Mouse (Mus musculus) lung, postnatal 36 days (tissue): ENCODE data around the gene Serpina11.
"Not testable (repeated sequence)": the region's sequence is repeated elsewhere in the genome, so short reads cannot be mapped to it uniquely, and the experiment has no call there.

Experiments used
- DNase-seq: peaks from one replicate; pipeline ENCODE4 v3.0.0; 2022; ENCODE audit warnings: mixed read lengths

Gene Serpina11

DNA sequence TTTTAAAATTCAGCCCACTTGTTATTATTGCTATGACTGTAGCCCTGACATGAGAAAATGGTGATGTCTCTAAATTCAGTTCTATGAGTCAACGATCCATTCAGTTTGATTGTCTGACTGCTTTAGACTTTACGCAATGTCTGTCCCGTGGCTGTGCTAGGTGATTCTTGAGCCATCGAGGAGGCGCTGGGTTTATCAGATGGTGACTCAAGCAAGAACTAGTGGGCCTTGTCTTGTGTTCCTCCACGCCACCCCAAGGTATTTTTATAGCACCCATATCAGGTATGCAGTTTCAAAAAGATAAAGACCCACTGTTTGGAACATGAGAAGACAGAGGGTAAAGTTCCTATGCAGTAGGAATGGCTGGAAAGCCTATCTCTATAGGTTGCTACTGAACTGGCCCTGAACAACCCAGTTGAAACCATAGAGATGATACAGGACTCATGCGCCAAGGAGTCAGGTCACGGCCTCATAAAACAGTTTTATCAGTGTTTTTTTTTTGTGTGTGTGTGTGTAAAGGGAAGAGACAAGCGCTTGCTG, 20.1 kb downstream of the Serpina11 start:
- no peak for DNase-seq

DNA sequence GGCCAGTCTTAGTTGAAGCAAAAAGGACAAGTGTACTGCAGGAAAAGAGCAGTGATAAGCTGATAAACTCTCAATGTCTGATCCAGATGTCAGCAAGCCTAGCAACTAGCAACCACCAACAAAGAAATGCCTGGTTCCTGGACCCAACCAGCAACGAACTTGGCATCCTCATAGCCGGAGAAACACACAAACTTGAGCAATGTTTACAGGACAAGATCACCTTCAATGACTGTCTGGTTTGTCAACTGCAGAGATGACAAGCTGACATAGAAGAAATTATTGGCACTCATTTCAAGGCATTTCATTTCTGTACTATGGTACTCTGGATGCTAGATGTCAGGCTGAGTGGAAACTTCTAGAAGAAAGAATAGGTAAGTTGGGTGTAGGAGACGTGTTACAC, 23.0 kb downstream of the Serpina11 start:
- DNase-seq = no peak

DNA sequence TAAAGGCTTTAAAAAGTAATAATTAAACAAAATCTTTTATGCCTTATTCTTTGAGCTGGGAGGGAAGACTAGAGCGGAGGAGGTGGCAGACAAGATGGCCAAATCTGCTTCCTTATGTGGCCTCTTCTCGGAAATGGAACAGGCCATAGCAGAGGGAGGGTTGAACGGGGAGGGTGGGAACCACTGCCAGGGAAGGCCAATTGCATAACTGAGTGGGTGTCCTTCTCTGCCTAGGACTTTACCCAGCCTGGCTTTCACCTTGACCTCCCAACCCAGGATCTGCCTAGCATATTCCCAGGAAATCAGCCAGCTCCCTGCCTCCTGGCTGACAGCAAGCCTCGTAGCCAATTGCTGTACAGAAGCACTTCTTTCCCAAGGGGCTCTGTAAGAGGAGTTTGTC, 26.5 kb downstream of the Serpina11 start:
- DNase-seq = no peak

DNA sequence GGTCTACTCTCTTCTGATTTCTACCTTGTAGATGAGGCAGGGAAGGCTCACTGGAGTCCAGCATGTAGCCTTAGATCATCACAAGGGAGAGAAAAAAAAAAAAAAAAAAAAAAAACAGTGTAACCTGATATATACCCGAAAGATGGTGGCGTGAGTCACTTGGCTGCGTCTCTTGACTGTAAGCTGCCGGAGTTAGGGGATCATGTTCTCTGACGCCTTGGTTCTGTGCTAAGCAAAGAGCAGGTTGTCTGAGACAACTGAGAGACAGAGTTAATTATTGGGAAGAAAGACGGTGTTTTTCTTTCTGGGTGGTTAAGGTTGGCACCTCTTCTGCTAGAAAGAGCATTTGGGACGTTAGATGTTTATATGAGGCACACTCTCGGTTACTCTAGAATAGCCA, 26.9 kb downstream of the Serpina11 start:
- no peak for DNase-seq

DNA sequence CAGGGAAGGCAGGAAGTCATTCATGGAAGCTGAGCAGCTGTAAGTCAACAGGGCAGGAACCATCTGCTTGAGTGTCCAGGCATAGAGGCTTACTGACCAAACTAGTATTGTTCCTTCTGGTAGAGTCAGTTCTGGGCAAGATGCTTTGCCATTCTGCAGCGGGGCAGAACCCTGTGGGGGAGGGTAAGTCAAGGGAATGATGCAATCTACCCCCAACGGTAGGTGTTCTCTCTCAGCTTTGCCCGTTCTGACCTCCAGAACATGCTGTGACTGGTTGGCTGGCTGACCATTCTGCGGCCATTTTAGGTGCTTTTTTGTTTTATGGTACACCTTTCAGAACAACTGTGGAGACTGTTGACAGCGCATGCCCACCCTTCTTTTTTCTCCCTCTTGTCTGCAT, 27.4 kb downstream of the Serpina11 start:
- DNase-seq = no peak

DNA sequence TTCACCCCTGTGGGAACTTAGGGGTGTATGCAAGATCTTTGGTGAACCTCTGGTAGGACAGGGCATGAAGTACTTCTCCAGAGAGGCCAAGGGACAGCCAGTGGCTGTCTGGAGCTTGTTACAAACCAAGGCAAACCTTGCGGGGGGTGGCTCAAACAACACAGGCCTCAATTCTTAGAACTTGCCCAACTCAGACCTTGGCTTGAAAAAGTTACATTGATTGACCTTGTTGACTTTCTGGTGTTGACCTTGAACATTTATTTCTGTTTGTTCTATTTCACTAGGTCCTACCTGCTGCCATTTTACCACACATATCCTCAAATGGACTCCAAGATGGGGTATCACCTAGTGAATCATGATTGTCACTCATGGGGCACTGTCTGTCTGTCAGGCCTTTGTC, 28.0 kb downstream of the Serpina11 start:
- DNase-seq = no peak

DNA sequence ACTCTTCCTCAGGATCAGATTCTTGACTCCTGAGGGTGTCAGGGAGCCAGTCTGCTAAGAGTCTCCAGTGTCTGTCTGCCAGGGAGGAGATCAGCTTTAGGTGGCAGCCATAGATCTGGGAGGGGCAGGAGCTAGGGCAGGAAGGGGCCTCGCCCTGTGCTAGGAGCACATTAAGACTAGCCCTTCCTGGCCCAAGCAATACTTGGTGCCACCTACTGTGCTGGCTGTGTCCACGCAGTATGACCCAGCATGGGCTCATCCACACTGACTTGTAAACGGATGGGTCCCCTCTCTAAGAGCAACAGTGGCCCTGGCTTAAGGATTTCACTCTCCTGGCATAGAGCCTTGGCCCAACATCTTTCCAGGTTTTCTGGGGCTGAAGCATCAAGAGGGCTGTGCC, 31.0 kb downstream of the Serpina11 start, which contains the start of gene Serpina1e:
TSS of gene Serpina1e (minus strand) at position 178 of the 400 bp plus-strand sequence.
- DNase-seq = no peak

DNA sequence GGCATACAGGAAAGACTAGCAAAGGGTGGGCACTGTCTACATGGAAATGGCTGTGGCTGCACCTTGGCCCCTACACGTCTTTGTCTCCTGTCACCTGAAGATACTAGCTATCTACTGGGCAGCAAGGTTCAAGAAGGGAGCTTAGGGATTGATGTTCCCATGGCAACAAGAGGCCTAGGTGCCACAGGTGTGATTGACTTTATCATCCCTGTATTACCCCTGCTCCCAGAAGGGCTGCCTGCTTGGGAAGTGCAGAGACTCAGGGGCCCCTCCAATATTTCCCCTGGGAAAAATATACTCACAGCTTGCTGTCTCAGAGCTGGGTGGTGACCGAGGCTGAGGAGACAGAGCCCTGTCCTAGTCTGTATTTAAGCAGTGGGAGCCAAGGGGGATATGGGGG, 33.2 kb downstream of the Serpina11 start:
- not testable (repeated sequence) for DNase-seq

DNA sequence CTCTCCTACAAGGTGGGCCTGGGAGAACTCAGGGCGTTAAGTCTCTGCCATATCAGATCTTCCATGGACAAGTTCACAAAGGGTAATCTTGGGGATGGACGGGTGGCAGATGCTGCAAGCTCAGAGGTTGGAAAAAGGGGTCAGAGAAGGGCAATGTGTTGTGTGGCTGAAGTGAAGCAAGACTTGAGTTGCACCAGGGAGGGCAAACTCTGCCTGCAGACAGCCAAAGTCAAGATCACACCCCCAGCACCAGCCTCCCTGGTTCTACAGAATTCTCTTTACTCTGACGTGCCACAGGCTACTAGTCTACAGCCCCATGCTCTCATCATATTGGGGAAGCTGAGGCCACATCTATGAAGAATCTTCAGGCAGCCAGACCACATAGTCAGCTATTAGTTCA, 36.8 kb downstream of the Serpina11 start:
- not testable (repeated sequence) for DNase-seq

DNA sequence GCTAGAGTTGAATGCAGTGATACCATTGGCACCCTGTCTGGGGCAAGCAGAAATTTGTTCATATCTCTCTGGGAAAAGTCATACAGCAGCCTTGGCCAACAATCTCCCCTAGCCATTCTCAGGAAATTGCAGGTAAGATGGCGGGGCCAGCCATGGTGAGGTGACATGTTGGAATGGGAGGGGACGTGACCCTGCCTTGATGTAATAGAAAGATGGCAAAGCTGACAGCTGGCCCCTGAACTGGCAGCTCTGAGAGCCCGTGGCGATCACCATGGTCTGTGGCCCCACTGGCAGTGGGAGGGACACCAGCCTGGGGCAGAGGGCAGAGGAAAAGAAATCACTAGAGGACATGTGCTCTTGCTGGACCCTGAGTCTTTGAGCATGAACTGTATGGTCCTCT, 43.5 kb downstream of the Serpina11 start:
- no peak for DNase-seq
